Mouse (Mus musculus): Measurements from ENCODE around the gene Rspo1.

Rspo1 gene

GRCm38 (mm10) chr4:124972316-124972715 lies 13.9 kb upstream of the Rspo1 start:
- DNase-seq (ENCODE audit: low read depth, low spot score), result no peak

DNA sequence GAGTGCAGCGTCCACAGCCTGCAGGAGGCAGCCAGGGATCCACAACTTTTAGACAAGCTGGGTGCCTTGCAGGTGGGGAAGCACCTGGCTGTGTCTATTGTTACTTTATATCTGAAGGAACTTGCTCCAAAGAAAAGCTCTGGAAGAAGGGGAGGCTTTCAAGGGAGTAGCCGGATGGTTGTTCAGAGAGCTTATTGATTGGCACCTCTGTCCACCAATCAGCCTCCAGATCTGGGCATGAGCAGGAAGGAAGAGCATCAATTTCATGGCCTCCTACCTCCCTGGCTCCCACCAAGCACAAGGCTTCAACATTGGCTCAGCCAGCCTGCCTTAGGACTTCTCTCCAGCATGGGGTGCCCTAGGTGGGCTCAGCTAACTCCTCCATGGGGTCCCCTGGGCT lies 12.9 kb upstream of the Rspo1 start:
- no peak for DNase-seq (ENCODE audit: low read depth, low spot score)

DNA sequence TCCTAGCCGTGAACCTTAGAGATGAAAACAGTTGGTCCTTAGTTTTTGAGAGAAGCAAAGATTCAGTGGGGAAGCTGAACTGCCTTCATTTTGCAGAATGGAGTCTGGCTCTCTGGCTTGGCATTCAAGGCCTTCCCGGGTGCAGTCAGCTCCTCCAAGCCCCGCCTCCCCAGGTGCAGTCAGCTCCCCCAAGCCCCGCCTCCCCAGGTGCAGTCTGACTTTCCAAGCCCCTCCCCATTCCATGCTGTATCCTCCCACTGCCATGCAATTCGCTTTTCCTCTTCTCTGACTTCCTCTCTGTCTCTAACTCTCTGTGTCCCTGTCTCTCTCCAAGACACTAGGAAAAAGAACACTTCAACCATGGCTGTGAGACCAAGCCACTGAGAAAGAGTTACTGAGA lies 8.0 kb upstream of the Rspo1 start:
- no peak for DNase-seq (ENCODE audit: low read depth, low spot score)

DNA sequence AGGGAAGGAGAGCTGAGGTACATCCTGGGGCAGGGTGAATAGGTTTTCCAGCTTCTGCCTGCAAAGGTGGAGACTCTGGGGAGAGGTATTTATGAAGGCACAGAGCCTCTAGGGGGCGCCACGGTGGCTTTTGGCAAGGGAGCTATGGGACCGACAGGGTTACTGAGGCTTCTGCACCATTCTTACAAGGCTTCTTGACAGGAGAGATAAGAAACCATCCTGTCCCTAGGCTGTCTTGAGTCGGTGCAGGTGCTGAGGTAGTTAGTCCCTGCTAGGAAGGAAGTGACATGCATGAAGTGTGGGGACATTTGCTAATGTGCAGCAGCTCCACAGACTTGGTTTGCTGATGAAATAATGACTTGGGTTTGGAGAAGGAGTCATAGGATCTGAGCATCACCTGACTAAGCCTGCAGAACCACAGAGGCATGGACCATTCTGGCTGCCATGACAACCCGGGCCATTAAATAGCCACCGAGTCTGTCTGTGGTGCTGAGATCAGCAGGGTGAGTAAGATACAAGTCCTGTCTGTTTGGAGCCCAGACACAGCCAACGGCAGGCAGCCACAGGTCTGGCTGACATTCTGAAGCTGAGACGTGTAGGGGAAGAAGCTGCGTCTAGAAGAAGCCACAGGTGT lies 2.2 kb upstream of the Rspo1 start:
- DNase-seq (ENCODE audit: low read depth, low spot score), result no peak

- no peak for DNase-seq (ENCODE audit: low read depth, low spot score)
Measured at GRCm38 (mm10) chr4:124984871-124985670, 1.2 kb upstream of the Rspo1 start.

DNA sequence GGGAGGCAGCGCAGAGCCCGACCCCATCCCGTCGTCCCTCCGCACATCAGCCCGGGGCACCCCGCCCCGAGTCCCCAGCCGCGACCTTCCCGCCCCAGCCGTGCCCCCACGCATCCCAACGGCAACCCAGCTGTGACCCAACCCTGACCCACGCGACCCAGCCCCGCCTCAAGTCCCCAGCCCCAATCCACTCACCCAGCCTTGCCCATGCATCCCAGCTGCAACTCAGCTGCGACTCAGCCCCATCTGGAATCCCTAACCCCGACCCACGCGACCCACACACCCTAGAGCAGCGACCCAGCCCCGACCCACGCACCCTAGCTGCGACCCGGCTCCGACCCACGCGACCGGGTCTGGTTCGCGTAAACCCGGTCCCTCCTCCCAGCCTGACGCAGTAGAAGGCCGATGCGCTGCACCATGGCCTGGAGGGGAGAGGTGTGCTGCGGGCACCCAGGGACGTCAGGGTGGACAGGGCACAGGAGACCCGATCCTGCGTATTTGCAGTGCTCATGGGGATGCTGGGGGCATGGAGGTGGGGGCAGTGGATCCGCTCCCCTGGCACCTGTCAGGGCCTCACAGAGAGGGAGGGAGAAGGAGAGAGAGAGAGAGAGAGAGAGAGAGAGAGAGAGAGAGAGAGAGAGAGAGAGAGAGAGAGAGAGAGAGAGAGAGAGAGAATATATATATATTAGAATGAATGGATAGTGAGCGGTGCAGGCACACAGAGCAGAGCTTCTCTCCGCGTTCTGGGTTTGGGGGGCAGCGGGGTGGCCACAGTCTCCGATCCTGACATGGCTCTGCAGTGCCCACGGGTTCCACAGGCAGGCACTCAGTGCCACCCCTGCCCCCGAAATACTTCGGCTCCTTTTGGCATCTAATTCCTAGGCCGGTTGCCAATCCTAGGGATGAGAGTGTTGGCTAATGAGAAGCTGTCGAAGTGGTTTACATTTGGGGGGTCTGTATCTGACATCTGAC lies 795 bp downstream of the Rspo1 start:
- DNase-seq (ENCODE audit: low read depth, low spot score), result no peak

- DNase-seq (ENCODE audit: low read depth, low spot score), result no peak
Measured at GRCm38 (mm10) chr4:124987711-124988097, 1.5 kb downstream of the Rspo1 start.

DNA sequence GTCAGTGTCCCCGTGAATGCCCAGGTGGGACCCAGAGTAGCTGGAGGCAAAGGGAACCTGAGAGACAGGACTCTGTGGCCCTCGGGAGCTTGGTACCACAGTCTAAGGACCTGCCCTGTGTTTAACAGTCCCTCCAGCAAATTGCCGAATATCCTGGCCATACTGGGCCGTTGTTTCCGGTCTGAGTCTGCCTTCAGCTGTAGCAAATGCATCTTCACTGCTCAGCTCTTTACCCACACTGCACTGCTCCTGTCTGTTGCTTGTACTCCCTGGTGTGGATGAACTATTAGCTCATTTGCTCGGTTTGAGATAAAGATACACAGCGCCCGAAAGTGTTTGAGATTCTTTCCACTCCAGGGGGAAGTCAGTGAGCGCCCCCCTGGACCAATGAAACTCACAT lies 2.2 kb downstream of the Rspo1 start:
- DNase-seq (ENCODE audit: low read depth, low spot score), result no peak

GRCm38 (mm10) chr4:124989787-124990253 lies 3.6 kb downstream of the Rspo1 start:
- no peak for DNase-seq (ENCODE audit: low read depth, low spot score)

- DNase-seq (ENCODE audit: low read depth, low spot score), result no peak
Measured at GRCm38 (mm10) chr4:124990325-124990724, 4.1 kb downstream of the Rspo1 start.

- DNase-seq (ENCODE audit: low read depth, low spot score), result no peak
Measured at GRCm38 (mm10) chr4:124997479-124998147, 11.4 kb downstream of the Rspo1 start.

DNA sequence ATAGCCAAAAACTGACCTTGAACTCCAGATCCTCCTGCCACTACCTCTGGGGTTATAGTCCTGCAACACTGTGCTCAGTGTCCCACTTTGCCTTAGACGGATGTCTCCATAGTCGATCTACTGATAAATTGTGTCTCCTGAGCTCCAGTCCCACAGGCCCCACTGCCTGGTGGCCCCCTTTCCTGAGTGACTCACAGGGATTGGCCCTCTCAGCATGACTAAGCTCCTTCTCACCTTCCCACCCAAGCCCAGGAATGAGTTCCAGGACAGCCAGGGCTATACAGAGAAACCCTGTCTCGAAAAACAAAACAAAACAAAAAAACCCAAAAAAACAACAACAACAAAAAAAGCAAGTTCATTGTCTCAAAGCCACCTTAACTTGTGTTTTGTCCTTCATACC lies 13.3 kb downstream of the Rspo1 start:
- DNase-seq (ENCODE audit: low read depth, low spot score), result no peak

- DNase-seq (ENCODE audit: low read depth, low spot score), result no peak
Measured at GRCm38 (mm10) chr4:125002978-125003377, 16.7 kb downstream of the Rspo1 start.

GRCm38 (mm10) chr4:125004886-125005285 lies 18.7 kb downstream of the Rspo1 start:
- DNase-seq (ENCODE audit: low read depth, low spot score), result no peak

DNA sequence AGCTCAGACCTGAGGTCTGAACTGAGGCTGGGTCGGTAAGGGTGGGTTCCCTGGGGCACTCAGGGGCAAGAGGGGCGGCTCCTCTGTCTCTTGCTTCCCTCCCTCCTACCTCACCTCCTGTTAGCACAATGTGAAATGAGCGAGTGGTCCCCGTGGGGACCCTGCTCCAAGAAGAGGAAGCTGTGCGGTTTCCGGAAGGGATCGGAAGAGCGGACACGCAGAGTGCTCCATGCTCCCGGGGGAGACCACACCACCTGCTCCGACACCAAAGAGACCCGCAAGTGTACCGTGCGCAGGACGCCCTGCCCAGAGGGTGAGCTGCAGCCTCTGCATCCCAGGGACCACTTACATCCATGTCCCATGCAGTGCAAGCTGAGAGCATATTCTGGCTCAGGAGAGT lies 21.2 kb downstream of the Rspo1 start:
- no peak for DNase-seq (ENCODE audit: low read depth, low spot score)

DNA sequence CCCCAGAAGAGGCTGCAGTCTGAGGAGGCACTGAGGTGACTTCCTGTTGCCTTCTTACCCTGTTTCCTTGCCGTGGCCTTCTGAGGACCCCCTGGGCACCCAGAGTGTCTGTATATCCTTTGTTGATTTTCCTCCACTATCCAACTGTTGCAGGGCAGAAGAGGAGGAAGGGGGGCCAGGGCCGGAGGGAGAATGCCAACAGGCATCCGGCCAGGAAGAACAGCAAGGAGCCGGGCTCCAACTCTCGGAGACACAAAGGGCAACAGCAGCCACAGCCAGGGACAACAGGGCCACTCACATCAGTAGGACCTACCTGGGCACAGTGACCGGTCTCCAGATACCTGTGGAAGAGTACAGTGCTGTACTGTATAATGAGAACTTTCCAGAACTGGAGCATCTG lies 22.0 kb downstream of the Rspo1 start:
- no peak for DNase-seq (ENCODE audit: low read depth, low spot score)

DNA sequence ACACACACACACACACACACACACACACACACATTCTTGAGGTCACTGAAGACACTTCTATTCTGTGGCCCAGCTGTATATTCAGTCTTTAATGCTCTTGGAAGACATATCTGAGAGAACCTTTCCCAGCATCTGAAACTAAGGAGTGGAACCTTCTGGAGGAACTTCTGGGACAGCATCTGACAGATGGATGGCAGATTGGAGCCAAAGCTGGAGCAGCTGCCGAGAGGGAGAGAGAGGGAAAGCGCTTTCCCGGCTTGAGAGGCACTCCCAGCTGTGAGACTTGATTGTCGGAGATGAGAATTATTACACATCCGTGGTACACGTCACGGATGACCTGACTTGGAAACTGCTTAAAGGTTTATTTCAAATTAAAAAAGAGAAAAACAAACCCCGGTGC lies 22.5 kb downstream of the Rspo1 start:
- no peak for DNase-seq (ENCODE audit: low read depth, low spot score)

GRCm38 (mm10) chr4:125015806-125016635 lies 29.8 kb downstream of the Rspo1 start, which contains the start of gene Gnl2:
Gnl2 (plus strand) TSS chr4:125016585.
- no peak for DNase-seq (ENCODE audit: low read depth, low spot score)

GRCm38 (mm10) chr4:125017431-125017830 lies 31.2 kb downstream of the Rspo1 start:
- DNase-seq (ENCODE audit: low read depth, low spot score), result no peak

- no peak for DNase-seq (ENCODE audit: low read depth, low spot score)
Measured at GRCm38 (mm10) chr4:125020780-125021538, 34.7 kb downstream of the Rspo1 start.

Data from brain, embryonic 18.5 days (tissue).